Mouse (Mus musculus) forebrain, postnatal 0 days (tissue): ENCODE data around the gene Ptch2. TPM values are rescaled to one million over a fixed set of nuclear protein-coding genes. Genes with fewer than 3 reads are reported as not detected.

Experiments used
- ATAC-seq: fragments of 200-750 bp; cut with Nextera tagmentation; 2 replicates; pipeline ENCODE4 v1.8.0; 2017; ENCODE audit warnings: mild to moderate bottlenecking, moderate library complexity
- DNase-seq: peaks from one replicate; pipeline ENCODE4 v3.0.0-alpha.2; 2015
- H3K27ac ChIP-seq: fragments of 300-500 bp; sonication (generic); 2 replicates; pipeline ENCODE4 v1.5.1; 2014; ENCODE audit warnings: low read depth, mild to moderate bottlenecking, antibody characterized with exemption, low read length, moderate library complexity, mixed read lengths
- H3K27me3 ChIP-seq: fragments of 300-500 bp; sonication (generic); 2 replicates; pipeline ENCODE4 v1.6.1; 2014; ENCODE audit warnings: mild to moderate bottlenecking, low read length, mixed read lengths; ENCODE audit not compliant: insufficient read depth
- H3K36me3 ChIP-seq: fragments of 300-500 bp; sonication (generic); 2 replicates; pipeline ENCODE4 v1.6.1; 2014; ENCODE audit warnings: mild to moderate bottlenecking, moderate library complexity; ENCODE audit not compliant: insufficient read depth
- H3K4me1 ChIP-seq: fragments of 300-500 bp; sonication (generic); 2 replicates; pipeline ENCODE4 v1.6.1; 2014; ENCODE audit warnings: antibody characterized with exemption; ENCODE audit not compliant: insufficient read depth
- H3K4me2 ChIP-seq: fragments of 300-500 bp; sonication (generic); 2 replicates; pipeline ENCODE4 v1.6.1; 2014; ENCODE audit warnings: low read depth, mild to moderate bottlenecking, moderate library complexity
- H3K4me3 ChIP-seq: fragments of 300-500 bp; sonication (generic); 2 replicates; pipeline ENCODE4 v1.5.1; 2014; ENCODE audit warnings: low read depth, low read length, mixed read lengths
- H3K9ac ChIP-seq: fragments of 300-500 bp; sonication (generic); 2 replicates; pipeline ENCODE4 v1.6.1; 2014; ENCODE audit warnings: mild to moderate bottlenecking
- H3K9me3 ChIP-seq: fragments of 300-500 bp; sonication (generic); 2 replicates; pipeline ENCODE4 v1.6.1; 2016; ENCODE audit warnings: low read length
- CTCF ChIP-seq: sonication (generic); IDR thresholded peaks from 2 replicates; pipeline ENCODE4 v1.5.1; 2016; ENCODE audit warnings: antibody characterized with exemption, control low read depth, low read depth
- WGBS: fragments of 180-500 bp; shearing (Covaris S2); extraction: QIAGEN DNeasy Blood & Tissue Kit; methylation state at CpG from one replicate; pipeline ENCODE4 v1.1.7; 2014; 5-methylcytosine and 5-hydroxymethylcytosine counted together
- polyA plus RNA-seq: library from polyadenylated mRNA; unstranded; fragments of >200 nt; fragmentation: Nextera tagmentation; extraction: Ambion mirVana; gene quantifications from 2 replicates; pipeline ENCODE4 v1.2.1, GENCODE M21; 2015
- total RNA-seq: library from RNA; depleted of rRNA; stranded (reverse); fragments of >200 nt; gene quantifications from 2 replicates; pipeline ENCODE4 v1.2.3, GENCODE M21; 2014

Gene Ptch2
- total and polyA plus RNA-seq, 2 experiments from 2014 or later: 1.9 to 8.6 TPM

DNA sequence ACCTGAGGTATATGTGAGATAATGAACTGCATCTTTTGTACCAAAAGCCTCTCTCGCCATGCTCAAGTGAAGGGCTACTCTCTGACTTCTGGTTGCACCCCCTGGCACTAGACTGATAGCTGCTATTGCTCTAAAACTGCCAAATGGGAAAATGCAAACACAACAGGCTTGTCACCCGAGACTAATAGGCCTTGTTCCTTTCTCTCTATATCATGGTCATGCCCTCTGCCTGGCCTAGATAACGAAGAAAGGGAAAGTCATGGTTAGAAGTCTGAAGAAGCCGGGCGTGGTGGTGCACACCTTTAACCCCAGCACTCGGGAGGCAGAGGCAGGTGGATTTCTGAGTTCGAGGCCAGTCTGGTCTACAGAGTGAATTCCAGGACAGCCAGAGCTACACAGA, 5.3 kb upstream of the Ptch2 start:
- no peak overlapping the region for H3K4me2 ChIP-seq
- H3K27me3 ChIP-seq: no peaks in the 10 kb centered on the region
- H3K36me3 ChIP-seq: peaks cover 22% of the 10 kb centered on the region
- no peaks in the 10 kb centered on the region for H3K9me3 ChIP-seq
- no peaks in the 10 kb centered on the region for H3K4me1 ChIP-seq
- WGBS: 84% methylated on average over 7 of the region's 7 CpGs
- no peak for TF ChIP-seq CTCF
- H3K4me3 ChIP-seq: no peak overlapping the region
- ATAC-seq (no peak), DNase-seq (no peak)
- no peak overlapping the region for H3K9ac ChIP-seq
- H3K27ac ChIP-seq: no peak overlapping the region

DNA sequence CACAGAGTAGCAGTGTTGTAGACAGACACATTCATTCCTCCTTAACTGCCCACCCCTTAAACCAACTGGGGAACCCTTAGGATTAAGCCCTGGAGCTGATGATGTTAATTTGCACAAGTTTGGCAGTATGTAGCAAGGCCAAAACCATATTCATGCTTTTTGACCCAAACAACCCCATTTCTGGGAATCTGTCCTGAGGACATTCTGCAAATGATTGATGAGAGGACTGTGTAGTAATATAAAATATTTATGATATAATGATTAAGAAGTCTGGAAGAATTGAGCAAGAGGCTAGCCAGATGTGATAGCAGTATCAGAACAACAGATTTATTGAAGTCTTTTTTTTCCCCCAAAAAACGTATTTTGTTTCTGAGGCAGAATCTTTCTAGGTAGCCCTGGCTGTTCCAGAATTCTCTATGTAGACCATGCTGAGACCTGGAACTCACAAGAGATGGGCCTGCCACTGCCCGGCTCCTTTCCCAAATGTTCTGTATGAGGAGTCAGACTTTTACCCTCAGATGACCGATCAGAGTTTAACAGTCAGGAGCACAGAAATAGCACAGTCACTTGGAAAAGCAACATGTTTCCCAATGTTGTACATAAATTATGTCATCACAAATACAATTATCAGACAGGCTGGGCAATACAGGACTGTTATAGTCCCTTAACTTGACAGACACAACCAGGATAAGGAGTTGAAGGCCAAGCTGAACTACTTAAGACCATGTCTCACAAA, 1.1 kb upstream of the Ptch2 start:
- Histone ChIP-seq H3K4me3 (no peak overlapping the region), H3K9ac (no peak overlapping the region), H3K9me3 (no peaks in the 10 kb centered on the region), H3K4me2 (no peak overlapping the region), H3K4me1 (peaks cover 9% of the 10 kb centered on the region; the same call in 1 of the 2 replicates), H3K36me3 (no peaks in the 10 kb centered on the region), H3K27ac (no peak overlapping the region), H3K27me3 (no peaks in the 10 kb centered on the region)
- TF ChIP-seq CTCF: no peak
- ATAC-seq: no peak
- 81% methylated on average over 3 of the region's 3 CpGs for WGBS
- DNase-seq: no peak

DNA sequence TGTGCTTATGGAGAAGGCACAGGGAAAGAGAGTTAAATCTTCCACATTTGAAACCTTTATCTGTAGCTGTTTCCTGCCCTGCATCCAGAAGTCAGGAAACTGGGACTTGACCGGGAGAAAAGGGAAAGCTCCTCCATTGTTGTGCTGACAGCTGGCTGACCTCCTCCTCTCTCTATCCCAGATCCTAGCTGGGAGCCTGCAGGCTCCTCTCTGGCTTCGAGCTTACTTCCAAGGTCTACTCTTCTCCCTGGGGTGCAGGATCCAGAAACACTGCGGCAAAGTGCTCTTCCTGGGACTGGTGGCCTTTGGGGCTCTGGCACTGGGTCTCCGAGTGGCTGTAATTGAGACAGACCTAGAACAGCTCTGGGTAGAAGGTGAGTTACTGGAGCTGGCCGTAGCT, 791 bp downstream of the Ptch2 start:
- ATAC-seq (no peak), DNase-seq (no peak)
- peaks cover 2% of the 10 kb centered on the region; the same call in 1 of the 2 replicates for H3K36me3 ChIP-seq
- 13% methylated on average over 5 of the region's 5 CpGs for WGBS
- TF ChIP-seq CTCF: no peak
- peaks cover 9% of the 10 kb centered on the region; the same call in 1 of the 2 replicates for H3K4me1 ChIP-seq
- H3K9me3 ChIP-seq: no peaks in the 10 kb centered on the region
- peak overlapping the region; percentile 67 for H3K4me3 ChIP-seq
- H3K9ac ChIP-seq: peak overlapping the region; percentile 77
- H3K27me3 ChIP-seq: no peaks in the 10 kb centered on the region
- no peak overlapping the region for H3K27ac ChIP-seq
- peak overlapping the region; percentile 97 for H3K4me2 ChIP-seq

DNA sequence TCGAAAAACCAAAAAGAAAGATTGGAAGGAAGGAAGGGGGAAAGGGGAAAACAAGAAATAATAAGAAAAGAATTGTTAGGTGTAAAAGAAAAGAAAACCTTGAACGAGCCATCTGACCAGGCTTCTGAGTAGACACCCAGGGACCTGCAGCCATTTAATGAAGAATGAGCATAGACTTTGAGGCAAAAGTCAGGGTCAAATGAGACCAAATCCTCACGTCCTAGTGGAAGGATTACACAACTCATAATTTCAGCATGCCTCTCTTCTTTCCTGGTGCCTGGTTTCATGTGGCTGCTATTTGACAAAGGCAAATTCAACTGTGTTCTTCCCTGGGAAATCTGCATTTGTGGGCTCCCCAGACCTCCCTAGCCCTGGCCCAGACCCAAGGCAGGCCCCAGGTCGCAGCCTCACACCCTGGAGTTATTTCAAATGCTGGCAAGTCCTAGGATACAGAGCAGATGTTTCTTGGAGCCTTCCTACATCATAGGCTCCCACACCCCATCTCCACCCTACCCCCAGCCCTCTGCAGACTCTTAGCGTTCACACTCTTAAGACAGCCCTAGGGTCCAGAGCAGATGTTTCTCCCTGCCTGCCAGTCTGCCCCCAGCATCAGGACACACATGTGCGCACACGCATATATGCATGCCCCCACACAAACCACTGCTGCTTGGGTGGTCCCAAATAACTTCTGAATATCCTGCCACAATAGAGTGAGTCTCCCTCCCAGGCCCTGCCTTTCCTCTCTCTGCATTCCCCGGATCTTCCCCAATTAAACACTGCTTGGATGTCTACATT, 2.3 kb downstream of the Ptch2 start:
- DNase-seq (no peak), ATAC-seq (no peak)
- Histone ChIP-seq H3K4me1 (peaks cover 9% of the 10 kb centered on the region; the same call in 1 of the 2 replicates), H3K9ac (no peak overlapping the region), H3K4me2 (peak overlapping the region; percentile 97), H3K4me3 (no peak overlapping the region), H3K9me3 (no peaks in the 10 kb centered on the region), H3K27ac (no peak overlapping the region), H3K27me3 (no peaks in the 10 kb centered on the region), H3K36me3 (peaks cover 2% of the 10 kb centered on the region; the same call in 1 of the 2 replicates)
- WGBS: 64% methylated on average over 8 of the region's 8 CpGs
- TF ChIP-seq CTCF: no peak

DNA sequence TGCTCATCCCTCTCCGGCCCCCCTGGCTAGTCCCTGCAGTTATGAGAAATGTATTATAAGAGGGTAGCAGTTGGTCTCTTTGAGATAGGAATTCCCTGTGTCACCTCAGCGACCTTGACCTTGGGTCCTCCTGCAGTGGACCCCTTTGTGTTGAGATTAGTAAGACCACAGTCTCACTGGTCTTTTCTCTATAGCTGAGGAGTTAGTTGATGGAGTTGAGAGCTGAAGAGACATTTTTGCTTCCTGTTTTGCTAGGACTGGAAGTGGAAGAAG, 2.8 kb downstream of the Ptch2 start:
- peaks cover 2% of the 10 kb centered on the region; the same call in 1 of the 2 replicates for H3K36me3 ChIP-seq
- no peak for TF ChIP-seq CTCF
- no peak overlapping the region for H3K4me3 ChIP-seq
- no peak overlapping the region for H3K4me2 ChIP-seq
- peaks cover 9% of the 10 kb centered on the region; the same call in 1 of the 2 replicates for H3K4me1 ChIP-seq
- ATAC-seq: no peak
- H3K9ac ChIP-seq: no peak overlapping the region
- H3K27me3 ChIP-seq: no peaks in the 10 kb centered on the region
- 67% methylated on average over 2 of the region's 2 CpGs for WGBS
- no peak overlapping the region for H3K27ac ChIP-seq
- no peak for DNase-seq
- no peaks in the 10 kb centered on the region for H3K9me3 ChIP-seq

DNA sequence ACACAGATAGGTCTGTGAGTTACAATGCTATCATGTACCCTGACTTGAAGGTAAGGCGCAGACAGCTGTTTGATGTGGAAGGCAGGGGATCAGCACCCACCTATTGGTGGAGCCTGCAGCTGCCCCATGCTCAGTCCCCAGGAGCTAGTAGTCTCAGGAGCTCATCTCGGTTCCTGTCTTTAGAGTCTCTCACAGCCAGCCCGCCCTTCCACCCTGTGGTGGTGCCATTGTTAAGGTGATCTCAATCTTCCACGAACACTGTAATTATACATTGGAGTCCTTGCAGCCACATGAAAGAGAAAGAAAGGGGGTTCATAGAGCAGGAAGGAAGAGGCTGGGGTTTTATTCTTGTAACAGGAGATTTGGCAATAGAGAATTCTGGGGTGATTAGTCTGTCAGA, 4.2 kb downstream of the Ptch2 start:
- Histone ChIP-seq H3K9me3 (no peaks in the 10 kb centered on the region), H3K4me3 (no peak overlapping the region), H3K4me2 (no peak overlapping the region), H3K9ac (no peak overlapping the region), H3K4me1 (peaks cover 9% of the 10 kb centered on the region; the same call in 1 of the 2 replicates), H3K27ac (no peak overlapping the region), H3K27me3 (no peaks in the 10 kb centered on the region), H3K36me3 (peaks cover 2% of the 10 kb centered on the region; the same call in 1 of the 2 replicates)
- DNase-seq (no peak), ATAC-seq (no peak)
- TF ChIP-seq CTCF: no peak
- WGBS: 58% methylated on average over 4 of the region's 4 CpGs

DNA sequence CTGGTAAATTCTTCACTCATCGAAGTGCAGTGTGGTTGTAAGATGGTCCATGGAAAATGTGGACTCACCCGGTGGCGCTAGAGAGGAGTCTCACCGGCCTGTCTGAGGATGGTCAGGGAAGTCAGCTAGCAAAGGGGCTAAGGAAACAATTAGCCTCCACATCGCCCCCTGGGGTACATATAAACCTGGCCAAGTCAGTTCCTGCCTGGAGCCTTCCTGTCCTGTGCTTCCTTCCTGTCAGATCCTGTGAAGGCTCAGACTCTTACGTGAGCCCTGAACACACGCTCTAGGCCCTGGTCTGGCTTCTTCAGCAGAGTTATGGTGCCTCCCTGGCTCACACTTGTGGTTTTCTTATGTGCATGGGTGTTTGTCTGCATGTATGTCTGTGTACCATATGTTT, 5.3 kb downstream of the Ptch2 start:
- ATAC-seq (no peak), DNase-seq (peak; percentile 12)
- no peaks in the 10 kb centered on the region for H3K9me3 ChIP-seq

More for the DNA sequence above, 5.3 kb downstream of the Ptch2 start:
- Histone ChIP-seq H3K27me3 (no peaks in the 10 kb centered on the region), H3K9ac (no peak overlapping the region), H3K36me3 (peaks cover 4% of the 10 kb centered on the region; the same call in 1 of the 2 replicates), H3K4me2 (no peak overlapping the region), H3K4me1 (peaks cover 9% of the 10 kb centered on the region; the same call in 1 of the 2 replicates), H3K4me3 (no peak overlapping the region), H3K27ac (no peak overlapping the region)
- 46% methylated on average over 7 of the region's 7 CpGs for WGBS
- TF ChIP-seq CTCF: peak; percentile 44
